Mouse (Mus musculus) G1E (cell line): ENCODE measurements at regions not wholly inside any gene's neighbourhood (a gene's known extent, or its start where the extent isn't known, plus 50 kb on each side); places are given as distances from the start of the nearest gene placed in this dataset.
A peak's percentile ranks its signal among the peaks of the same experiment; 100 is the strongest.

Experiments
- CTCF ChIP-seq: IDR thresholded peaks from 2 replicates; pipeline ENCODE4 v1.5.1; 2012; ENCODE audit warnings: low read depth, low read length, inconsistent platforms, mixed read lengths
- GATA1 ChIP-seq: IDR thresholded peaks from 2 replicates; pipeline ENCODE4 v1.6.1; 2012; ENCODE audit warnings: borderline replicate concordance, low read length, inconsistent platforms, mixed read lengths
- GATA2 ChIP-seq: IDR thresholded peaks from 2 replicates; pipeline ENCODE4 v1.6.1; 2012; ENCODE audit warnings: low read depth, low read length, inconsistent platforms, borderline replicate concordance
- POLR2AphosphoS5 ChIP-seq: IDR thresholded peaks from 2 replicates; pipeline ENCODE4 v1.6.1; 2012; ENCODE audit warnings: low read depth, low read length, inconsistent platforms; ENCODE audit not compliant: insufficient replicate concordance
- TAL1 ChIP-seq: conservative IDR thresholded peaks from 2 replicates; pipeline ENCODE4 v1.6.1; 2012; ENCODE audit warnings: low read depth, low read length, inconsistent platforms, mixed read lengths

- TF ChIP-seq CTCF, result peak; percentile 78
- TF ChIP-seq GATA1, result no peak
- TF ChIP-seq TAL1, result no peak
- no peak for TF ChIP-seq POLR2AphosphoS5
- TF ChIP-seq GATA2, result no peak
These were observed 71.4 kb upstream of the Sec14l1 start for GRCm38 (mm10) chr11:117043524-117043923.
